Comparison of ENCODE assay signal across 9 mouse cellular contexts in genomic region chr5:151110461-151110908, GRCm38 (mm10).
DNase-seq lines count a peak whose midpoint lies in the region; ATAC-seq and TF ChIP-seq lines count a peak whose summit lies in the region.
"Had no signal": no experiment of that assay in that cellular context is flagged by ENCODE, and none has a peak within 500 bp of the region (broad histone marks: within the 10 kb centered on the region; RNA-seq: fewer than 3 reads in every experiment).

No protein-coding gene starts in this region.

- TF ChIP-seq CTCF in lung, adult 2 months (IDR thresholded peaks at IDR 0.05; ENCODE audit: insufficient read depth, low read length) = no peak

- no peaks in the 10 kb centered on the region for H3K9me3 ChIP-seq in stomach, embryonic 16.5 days (replicated peaks; ENCODE audit: control insufficient read depth, low read length)
- H3K9me3 ChIP-seq: embryonic facial prominence, embryonic 12.5 days had no signal

- no peak overlapping the region for H3K9ac ChIP-seq in stomach, embryonic 16.5 days (ENCODE audit: low read length)
- H3K9ac ChIP-seq: embryonic facial prominence, embryonic 12.5 days had no signal

- H3K4me3 ChIP-seq in lung, adult 2 months (replicated peaks; ENCODE audit: extremely low read depth, low read depth, low read length) = no peak overlapping the region
- H3K4me3 ChIP-seq in stomach, embryonic 16.5 days (replicated peaks; ENCODE audit: low read length) = no peak overlapping the region
- H3K4me3 ChIP-seq: embryonic facial prominence, embryonic 12.5 days had no signal

- no peaks in the 10 kb centered on the region for H3K36me3 ChIP-seq in stomach, embryonic 16.5 days (ENCODE audit: control insufficient read depth, insufficient read depth, low read length)
- H3K36me3 ChIP-seq: embryonic facial prominence, embryonic 12.5 days had no signal

- TF ChIP-seq POLR2A in lung, adult 2 months (IDR thresholded peaks at IDR 0.05; ENCODE audit: borderline replicate concordance, extremely low read depth, low read depth, low read length) = no peak

- intact Hi-C loops in gastrocnemius, postnatal 36 days (cut with DNase I) = no loop called here
- intact Hi-C loops in left cerebral cortex, postnatal 25 days (cut with DNase I) = loop anchor here (2.0 to 5.0 kb wide), 2 partner anchors 26 to 43 kb away; no protein-coding TSS in a partner anchor

- H3K27me3 ChIP-seq in stomach, embryonic 16.5 days (ENCODE audit: control insufficient read depth, insufficient read depth, low read length) = no peaks in the 10 kb centered on the region
- H3K27me3 ChIP-seq: embryonic facial prominence, embryonic 12.5 days had no signal

- peak; percentile 44 to 54 for DNase-seq in lung, adult 18-20 months
- DNase-seq in lung, adult 2 months = no peak
- DNase-seq in gastrocnemius, postnatal 36 days = peak; percentile 58
- peak; percentile 63 to 88 for DNase-seq in left cerebral cortex, postnatal 25 days (ENCODE audit: low spot score in 2 of 2)
- no peak for DNase-seq in thymus, postnatal 10 days (ENCODE audit: low spot score in 2 of 2)
- no peak for DNase-seq in urinary bladder, postnatal 10 days (ENCODE audit: low spot score)
- DNase-seq in cerebellum, adult 8-10 months = no peak

- peaks cover 16% of the 10 kb centered on the region for H3K4me1 ChIP-seq in lung, adult 2 months (ENCODE audit: control insufficient read depth, insufficient read depth, low read length)
- peaks cover 10% of the 10 kb centered on the region; the same call in 1 of the 2 replicates for H3K4me1 ChIP-seq in stomach, embryonic 16.5 days (ENCODE audit: control insufficient read depth, insufficient read depth, low read length)

- WGBS in lung, adult 2 months = 40% methylated on average over 6 of the region's 6 CpGs
- WGBS in stomach, embryonic 16.5 days = 25% methylated on average over 6 of the region's 6 CpGs

- H3K27ac ChIP-seq in stomach, embryonic 16.5 days (ENCODE audit: low read length) = peak overlapping the region; percentile 54; the same call in 1 of the 2 replicates
- H3K27ac ChIP-seq: embryonic facial prominence, embryonic 12.5 days had no signal

- ATAC-seq in stomach, embryonic 16.5 days (ENCODE audit: insufficient read depth, low FRiP score) = no peak

- no peak overlapping the region for H3K4me2 ChIP-seq in stomach, embryonic 16.5 days (ENCODE audit: low read depth, low read length)
- H3K4me2 ChIP-seq: embryonic facial prominence, embryonic 12.5 days had no signal

Comparison
In these comparisons a context has a peak if more than half of its experiments do, and no peak if none do; other contexts are left out.
1. DNase-seq: peak in lung, adult 18-20 months (2 of 2), gastrocnemius, postnatal 36 days (2 of 2) and left cerebral cortex, postnatal 25 days (2 of 2); none in lung, adult 2 months (single experiment), thymus, postnatal 10 days (0 of 2), urinary bladder, postnatal 10 days (single experiment) and cerebellum, adult 8-10 months (single experiment).